Mouse (Mus musculus): ENCODE results near the gene Cfc1.
A peak's percentile ranks its signal among the peaks of the same experiment; 100 is the strongest.

Cfc1 gene

DNA sequence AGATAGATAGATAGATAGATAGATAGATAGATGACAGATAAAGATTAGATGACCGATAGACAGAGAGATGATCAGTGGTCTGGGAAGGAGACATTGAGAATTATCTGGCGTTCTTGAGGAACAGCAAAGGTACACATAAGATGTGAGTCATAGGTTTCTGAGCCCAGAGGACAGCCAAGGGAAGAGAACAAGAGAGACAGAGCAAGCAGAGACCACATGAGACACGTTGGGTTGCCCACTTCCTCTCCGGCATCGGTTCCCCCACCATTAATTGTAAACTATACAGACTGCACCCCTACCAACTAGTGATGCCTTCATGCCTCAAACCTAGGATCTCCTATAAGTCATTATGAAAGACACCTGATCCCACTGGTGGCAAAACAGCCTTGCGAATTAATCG is 18.8 kb downstream of the Cfc1 start:
- no peak for DNase-seq

DNA sequence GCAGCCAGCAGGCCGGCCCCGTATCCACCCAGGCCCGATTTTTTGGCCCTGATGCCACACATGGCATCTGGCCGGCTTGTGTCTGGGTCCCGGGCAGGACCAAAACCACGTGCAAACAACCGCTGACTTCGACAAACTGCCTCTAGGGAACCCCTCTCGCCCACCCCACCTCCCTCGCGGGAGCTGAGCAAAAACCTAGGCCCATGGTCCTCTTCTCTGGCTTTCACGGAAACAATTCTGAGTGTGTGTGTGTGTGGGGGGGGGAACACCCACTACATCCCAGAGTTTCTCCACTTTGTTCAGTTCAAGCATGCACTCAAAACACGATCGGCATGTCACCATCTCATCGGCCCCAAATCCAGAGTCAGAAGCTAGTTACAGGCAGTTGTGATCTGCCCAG is 25.4 kb downstream of the Cfc1 start, which contains the start of gene Prss40:
Prss40 (minus strand) TSS at position 101 of the 400 bp plus-strand sequence.
- no peak for DNase-seq

DNA sequence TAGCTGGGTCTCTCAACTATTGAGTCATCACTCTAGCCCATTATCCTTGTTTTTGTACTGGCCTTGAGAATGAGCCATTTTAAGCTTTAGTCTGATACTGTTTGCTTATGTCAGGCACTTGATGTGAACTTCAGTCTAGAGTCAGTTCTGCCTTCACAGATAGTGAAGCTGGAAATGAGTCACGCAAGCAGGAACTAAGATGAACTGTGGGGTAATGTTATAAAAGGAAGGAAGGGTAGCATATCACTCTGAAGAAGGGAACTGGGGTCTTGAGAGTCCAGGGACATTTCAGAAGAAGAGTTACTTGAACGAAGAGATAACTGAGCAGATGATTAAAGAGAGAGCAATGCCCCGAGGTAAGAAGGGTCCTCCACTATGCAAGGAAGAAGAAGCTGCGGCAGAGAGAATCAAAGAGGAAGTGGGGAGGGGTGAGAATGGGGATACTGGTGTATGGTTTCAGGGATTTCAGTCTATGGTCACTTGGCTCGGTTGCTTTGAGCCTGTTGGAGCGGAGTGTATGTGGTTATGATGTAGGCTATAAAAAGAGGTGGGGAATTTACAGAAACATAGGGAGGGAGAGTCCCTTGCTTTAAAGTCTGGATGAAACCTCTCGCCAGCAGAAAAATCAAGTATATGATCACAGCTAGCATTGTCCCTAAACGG is 29.1 kb downstream of the Cfc1 start:
- no peak for DNase-seq

DNA sequence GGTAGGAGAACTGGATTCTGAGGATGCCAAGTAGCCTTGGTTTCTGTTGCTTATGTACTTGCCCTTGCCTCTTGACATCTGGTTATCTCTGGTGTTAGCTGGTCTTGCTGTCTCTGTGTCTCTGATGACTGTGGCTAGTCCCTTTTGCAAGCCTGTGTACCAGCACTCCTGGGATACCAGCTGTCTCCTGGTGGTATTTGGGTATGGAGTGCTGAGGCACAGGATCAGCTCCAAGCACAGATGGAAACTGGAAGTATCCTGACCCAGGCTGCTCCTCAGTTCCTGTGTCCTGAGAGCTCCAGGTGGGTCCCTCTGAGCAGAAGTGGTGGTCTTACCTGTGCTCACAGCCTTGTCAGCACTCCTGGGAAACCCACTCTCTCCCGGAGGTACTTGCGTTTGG is 32.7 kb downstream of the Cfc1 start:
- no peak for DNase-seq

DNA sequence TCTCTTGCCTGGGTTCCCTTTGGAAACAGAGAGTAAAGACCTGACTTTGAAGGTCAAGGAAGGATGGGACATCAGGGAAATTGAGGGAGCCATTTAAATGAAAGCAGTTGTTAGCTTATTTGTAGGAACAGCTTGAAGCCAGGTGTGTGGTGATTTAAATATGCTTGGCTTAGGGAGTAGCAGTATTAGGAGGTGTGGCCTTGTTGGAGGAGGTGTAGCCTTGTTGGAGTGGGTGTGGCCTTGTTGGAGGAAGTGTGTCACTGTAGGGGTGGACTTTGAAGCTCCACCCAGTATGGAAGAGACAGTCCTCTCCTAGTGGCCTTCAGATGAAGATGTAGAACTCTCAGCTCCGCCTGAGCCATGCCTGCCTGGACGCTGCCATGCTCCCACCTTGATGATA is 34.4 kb downstream of the Cfc1 start:
- DNase-seq, result no peak

DNA sequence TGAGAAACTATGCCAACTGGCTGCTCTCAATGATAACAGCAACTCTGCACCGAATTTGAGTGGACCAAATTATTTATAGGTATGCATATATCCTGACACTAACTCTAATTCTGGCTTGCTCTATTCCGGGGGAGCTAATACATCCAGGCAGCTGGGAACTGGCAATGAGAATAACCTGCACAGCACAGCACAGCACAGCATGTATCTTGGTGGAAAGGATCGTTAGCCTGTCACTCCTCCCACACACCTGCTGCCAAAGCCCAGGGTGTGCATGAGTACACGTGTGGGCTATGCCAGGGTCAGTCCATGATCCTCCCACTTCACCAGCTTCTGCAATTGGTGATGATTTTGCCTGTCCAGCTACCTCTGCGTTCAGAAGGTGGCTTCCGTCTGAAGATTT is 36.0 kb downstream of the Cfc1 start:
- DNase-seq, result peak; percentile 34

DNA sequence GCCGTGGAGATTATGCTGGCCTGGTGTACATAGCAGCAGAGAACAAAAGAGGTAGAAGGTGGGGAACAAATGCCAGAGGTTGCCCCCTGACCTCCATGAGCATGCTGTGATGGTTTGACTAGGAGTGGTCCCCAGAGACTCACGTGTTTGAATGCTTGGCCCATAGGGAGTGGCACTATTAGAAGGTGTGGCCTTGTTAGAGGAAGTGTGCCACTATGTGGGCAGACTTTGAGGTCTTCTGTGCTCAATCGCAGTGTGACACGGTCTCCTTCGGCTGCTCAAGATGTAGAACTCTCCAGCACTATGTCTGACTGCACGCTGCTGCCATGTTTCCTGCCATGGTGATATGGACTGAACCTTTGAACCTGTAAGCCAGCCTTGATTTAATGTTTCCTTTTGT is 37.8 kb downstream of the Cfc1 start:
- DNase-seq, result no peak

DNA sequence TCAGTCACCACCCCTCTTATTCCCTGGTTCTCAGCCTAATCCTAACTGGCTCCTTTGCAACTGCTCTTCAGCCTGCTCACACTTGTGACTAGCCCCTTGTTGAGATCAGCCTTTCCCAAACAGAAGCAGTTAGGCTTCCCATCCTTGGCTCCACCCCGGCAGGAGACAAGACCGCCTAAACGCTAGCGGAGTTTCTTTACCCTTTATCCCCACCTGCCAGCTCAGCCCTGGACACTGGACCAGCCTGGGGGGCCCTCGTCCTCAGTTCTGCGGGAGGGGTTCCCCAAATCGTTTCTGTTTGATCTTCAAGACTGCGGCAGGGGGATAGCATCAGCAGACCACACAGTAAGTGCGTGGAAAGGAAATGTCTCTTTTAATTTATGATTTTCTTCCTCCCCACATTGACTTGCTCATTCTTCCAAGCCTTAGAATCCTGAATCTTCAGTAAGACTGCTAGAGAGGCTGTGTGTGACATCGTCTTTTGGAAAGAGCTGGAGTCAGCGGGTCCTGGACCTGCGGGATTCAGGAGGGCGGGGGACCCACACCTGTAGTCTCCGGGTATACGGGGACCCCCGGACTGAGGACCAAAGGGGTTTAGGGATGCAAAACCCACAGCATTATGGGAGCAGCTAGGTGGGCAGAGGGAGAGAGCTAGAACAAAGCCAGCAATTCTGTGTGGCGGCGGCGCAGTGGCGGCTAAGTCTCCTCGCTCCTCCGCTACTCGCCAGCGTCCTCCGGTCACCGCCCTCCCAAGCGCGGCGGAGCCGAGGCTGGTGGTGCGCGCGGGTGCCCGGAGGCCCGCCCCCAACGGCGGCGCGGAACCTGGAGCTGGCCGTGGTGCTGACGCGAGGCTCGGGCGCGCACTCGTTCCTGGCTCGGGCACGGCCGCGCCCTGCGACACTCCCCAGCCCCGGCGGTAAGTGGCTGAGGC is 43.7 kb downstream of the Cfc1 start, which contains the start of gene Amer3:
Amer3 (plus strand) TSS at position 807 of the 931 bp plus-strand sequence.
- peak; percentile 91 to 95 for DNase-seq

DNA sequence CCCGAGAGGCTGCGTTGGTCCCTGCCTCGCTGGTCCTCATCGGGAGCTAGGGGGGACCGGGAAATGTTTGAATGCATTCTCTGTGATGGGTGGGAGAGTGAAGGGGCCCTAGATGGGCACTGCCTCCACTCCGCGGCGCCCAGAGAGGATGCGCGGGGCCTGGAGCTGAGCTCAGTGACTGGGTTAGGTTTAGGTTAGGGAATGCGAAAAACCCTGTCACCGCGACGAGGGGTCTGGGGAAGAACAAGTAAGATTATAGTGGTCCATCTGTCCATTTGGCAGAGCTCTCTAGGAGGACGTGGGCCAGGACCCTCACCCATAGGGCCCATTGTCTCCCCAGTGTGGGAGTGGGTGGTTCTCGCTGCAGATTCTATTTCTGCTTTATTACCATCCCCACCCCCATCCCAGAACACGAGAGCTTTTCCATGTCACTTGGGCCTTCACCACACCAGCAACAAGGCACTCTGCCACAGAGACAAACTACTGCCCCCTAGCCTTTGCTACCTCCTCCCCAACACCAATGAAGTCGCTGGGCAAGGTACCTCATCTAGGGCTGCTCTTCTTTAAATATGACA is 44.4 kb downstream of the Cfc1 start:
- DNase-seq, result peak in 1 of 2 experiments; percentile 64

DNA sequence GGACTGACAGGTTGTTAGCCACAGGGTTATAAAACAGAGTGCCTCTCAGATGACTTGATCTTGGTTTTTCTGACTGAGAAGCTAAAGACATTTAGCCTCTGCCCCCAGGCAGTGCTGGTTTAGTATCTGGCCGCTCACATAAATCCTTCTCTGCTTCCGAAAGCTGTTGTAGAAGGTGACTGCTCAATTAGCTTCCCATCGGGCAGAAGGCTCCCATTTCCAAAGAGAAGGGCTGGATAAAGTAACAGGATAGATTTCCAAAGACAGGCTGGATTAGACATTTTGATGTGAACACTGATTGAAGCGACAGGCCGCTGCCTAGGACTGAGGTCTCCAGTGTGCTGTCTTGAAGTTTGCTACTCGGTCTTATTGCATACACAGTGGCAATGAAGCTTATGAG is 46.8 kb downstream of the Cfc1 start:
- DNase-seq, result peak in 1 of 2 experiments; percentile 50

DNA sequence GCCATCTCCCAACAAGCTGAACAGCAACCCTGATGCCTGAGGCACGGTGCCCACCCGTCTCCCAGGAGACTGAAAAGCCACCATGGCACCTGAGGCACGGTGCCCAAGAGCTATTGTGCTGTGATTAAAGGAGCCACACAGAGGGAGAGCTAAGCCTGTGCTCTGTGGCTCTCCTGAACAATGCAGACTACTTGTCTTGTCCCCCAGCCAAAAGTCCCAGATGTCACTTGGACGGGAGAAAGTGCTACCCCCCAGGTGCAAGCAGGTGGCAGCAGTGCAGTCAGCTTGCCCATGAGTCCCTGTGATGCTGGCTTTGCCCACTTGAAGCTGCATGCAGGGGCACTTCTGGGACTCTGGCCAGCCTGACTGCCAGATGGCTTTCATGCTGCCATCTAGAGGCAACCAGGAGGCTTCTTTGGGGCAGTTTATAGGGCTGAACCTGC is 48.4 kb downstream of the Cfc1 start:
- peak; percentile 99 for DNase-seq

DNA sequence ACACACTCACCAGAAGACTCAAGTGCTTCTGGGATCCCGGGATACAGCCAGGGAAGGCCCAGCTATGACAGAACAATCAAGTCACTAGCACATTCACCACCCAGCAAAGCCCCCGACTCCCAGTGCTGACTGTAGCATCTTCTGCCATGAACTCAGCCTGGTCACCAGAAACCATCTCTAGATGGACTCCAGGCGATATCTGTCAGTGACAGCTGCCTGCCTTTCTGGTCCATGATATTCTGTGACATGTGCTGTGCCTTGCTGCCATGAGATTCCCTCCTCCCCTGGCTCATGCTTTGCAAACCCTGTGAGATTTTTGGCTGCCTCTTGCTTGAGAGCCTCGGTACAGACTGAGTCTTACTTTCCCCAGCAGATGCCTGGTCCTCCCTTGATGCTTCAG is 49.3 kb downstream of the Cfc1 start:
- peak; percentile 70 to 75 for DNase-seq

DNA sequence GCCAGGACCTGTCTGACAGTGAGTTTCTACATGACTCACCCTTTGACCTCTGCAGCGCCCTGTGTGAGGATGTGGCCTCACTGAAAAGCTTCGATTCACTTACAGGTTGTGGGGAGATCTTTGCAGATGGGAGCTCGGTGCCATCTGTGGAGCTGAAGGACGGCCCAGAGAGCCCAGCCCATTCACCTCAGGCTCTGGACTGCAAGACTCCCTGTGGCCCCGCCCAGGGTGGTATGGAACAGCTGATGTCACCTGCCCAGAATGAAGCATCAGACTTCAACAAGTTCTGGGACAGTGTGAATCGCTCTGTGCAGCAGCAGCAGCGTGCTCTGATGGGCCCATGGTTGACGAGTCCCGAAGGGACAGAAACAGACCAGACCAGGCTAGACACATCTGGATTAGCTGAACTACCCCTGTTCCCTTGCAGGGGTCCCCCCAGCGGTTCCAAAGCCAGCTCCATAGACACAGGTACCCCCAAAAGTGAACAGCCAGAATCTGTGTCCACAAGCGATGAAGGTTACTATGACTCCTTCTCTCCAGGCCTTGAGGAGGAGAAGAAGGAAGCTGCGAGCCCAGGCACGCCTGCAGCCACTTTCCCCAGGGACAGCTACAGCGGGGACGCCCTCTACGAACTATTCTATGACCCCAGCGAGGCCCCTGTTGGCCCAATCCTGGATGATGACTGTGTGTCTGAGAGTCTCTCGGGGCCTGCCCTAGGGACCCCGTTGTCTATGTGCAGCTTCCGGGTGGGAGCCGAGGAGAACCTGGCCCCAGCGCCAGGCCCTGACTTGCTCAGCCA is 52.0 kb downstream of the Cfc1 start:
- no peak for DNase-seq

Data from cerebellum, postnatal 14 days (tissue).